Mouse (Mus musculus): ENCODE data around the gene Enox1.

GRCm38 (mm10) chr14:77483076-77483475 is 326.5 kb downstream of the Enox1 start:
- no peak for TF ChIP-seq POLR2A (IDR thresholded peaks at IDR 0.05; ENCODE audit: borderline replicate concordance, extremely low read depth, insufficient read depth, insufficient read length, poor library complexity, severe bottlenecking)
- TF ChIP-seq CTCF (IDR thresholded peaks at IDR 0.05; ENCODE audit: borderline replicate concordance, extremely low read depth, insufficient read depth, insufficient read length) = no peak

Data from brain, embryonic 14.5 days (tissue).